Mouse (Mus musculus) hindbrain, postnatal 0 days (tissue): ENCODE data around the gene Fastkd1. TPM values are rescaled to one million over a fixed set of nuclear protein-coding genes. Genes with fewer than 3 reads are reported as not detected.
"Not testable (repeated sequence)": the region's sequence is repeated elsewhere in the genome, so short reads cannot be mapped to it uniquely, and the experiment has no call there.

Experiments
- ATAC-seq: fragments of 200-750 bp; cut with Nextera tagmentation; 2 replicates; pipeline ENCODE4 v1.8.0; 2017; ENCODE audit warnings: mild to moderate bottlenecking, moderate TSS enrichment, moderate library complexity
- DNase-seq: peaks from one replicate; pipeline ENCODE4 v3.0.0-alpha.2; 2015; ENCODE audit warnings: low spot score
- H3K27ac ChIP-seq: fragments of 300-500 bp; sonication (generic); 2 replicates; pipeline ENCODE4 v1.5.1; 2014; ENCODE audit warnings: mild to moderate bottlenecking
- H3K27me3 ChIP-seq: fragments of 300-500 bp; sonication (generic); 2 replicates; pipeline ENCODE4 v1.6.1; 2014; ENCODE audit warnings: low read length, mixed read lengths; ENCODE audit not compliant: insufficient read depth
- H3K36me3 ChIP-seq: fragments of 300-500 bp; sonication (generic); 2 replicates; pipeline ENCODE4 v1.6.1; 2014; ENCODE audit warnings: low read length, mixed read lengths; ENCODE audit not compliant: insufficient read depth
- H3K4me1 ChIP-seq: fragments of 300-500 bp; sonication (generic); 2 replicates; pipeline ENCODE4 v1.6.1; 2014; ENCODE audit warnings: antibody characterized with exemption, low read length, mixed read lengths; ENCODE audit not compliant: insufficient read depth
- H3K4me2 ChIP-seq: fragments of 300-500 bp; sonication (generic); 2 replicates; pipeline ENCODE4 v1.6.1; 2014; ENCODE audit warnings: low read depth, mild to moderate bottlenecking, low read length, moderate library complexity, mixed read lengths
- H3K4me3 ChIP-seq: fragments of 300-500 bp; sonication (generic); 2 replicates; pipeline ENCODE4 v1.5.1; 2014; ENCODE audit warnings: low read length
- H3K9ac ChIP-seq: fragments of 300-500 bp; sonication (generic); replicated peaks from 2 replicates; pipeline ENCODE4 v1.6.1; 2014; ENCODE audit warnings: mild to moderate bottlenecking, low read length, moderate library complexity, mixed read lengths
- H3K9me3 ChIP-seq: fragments of 300-500 bp; sonication (generic); 2 replicates; pipeline ENCODE4 v1.6.1; 2016; ENCODE audit warnings: low read length, mixed read lengths
- CTCF ChIP-seq: IDR thresholded peaks from 2 replicates; pipeline ENCODE4 v1.5.1; 2016; ENCODE audit warnings: antibody characterized with exemption, control low read depth, low read depth
- WGBS: fragments of 180-500 bp; shearing (Covaris S2); extraction: QIAGEN DNeasy Blood & Tissue Kit; methylation state at CpG from one replicate; pipeline ENCODE4 v1.1.7; 2014; 5-methylcytosine and 5-hydroxymethylcytosine counted together
- polyA plus RNA-seq: library from polyadenylated mRNA; unstranded; fragments of >200 nt; fragmentation: Nextera tagmentation; extraction: Ambion mirVana; gene quantifications from 2 replicates; pipeline ENCODE4 v1.2.1, GENCODE M21; 2015
- total RNA-seq: library from RNA; depleted of rRNA; stranded (reverse); fragments of >200 nt; gene quantifications from 2 replicates; pipeline ENCODE4 v1.2.3, GENCODE M21; 2014

The Fastkd1 gene
- total and polyA plus RNA-seq, 2 experiments from 2014 or later = 12.3 to 17.1 TPM

- H3K9ac ChIP-seq = no peak overlapping the region
- DNase-seq = no peak
These were observed 22.5 kb downstream of the Fastkd1 start for GRCm38 (mm10) chr2:69690843-69691242.

GRCm38 (mm10) chr2:69690214-69690613, 23.1 kb downstream of the Fastkd1 start:
- 97% methylated on average over 3 of the region's 3 CpGs for WGBS
- H3K4me1 ChIP-seq = no peaks in the 10 kb centered on the region

More at GRCm38 (mm10) chr2:69690843-69691242, 22.5 kb downstream of the Fastkd1 start:
- Histone ChIP-seq H3K27ac (no peak overlapping the region), H3K4me1 (no peaks in the 10 kb centered on the region), H3K9me3 (no peaks in the 10 kb centered on the region), H3K27me3 (no peaks in the 10 kb centered on the region), H3K4me2 (no peak overlapping the region), H3K36me3 (peaks cover 22% of the 10 kb centered on the region), H3K4me3 (no peak overlapping the region)
- WGBS = 94% methylated on average over 6 of the region's 6 CpGs
- no peak for ATAC-seq
- TF ChIP-seq CTCF = no peak

GRCm38 (mm10) chr2:69684488-69684887, 28.8 kb downstream of the Fastkd1 start:
- Histone ChIP-seq H3K27ac (no peak overlapping the region), H3K27me3 (no peaks in the 10 kb centered on the region), H3K9me3 (no peaks in the 10 kb centered on the region), H3K4me2 (no peak overlapping the region), H3K9ac (no peak overlapping the region), H3K4me3 (no peak overlapping the region), H3K4me1 (no peaks in the 10 kb centered on the region), H3K36me3 (peaks cover 4% of the 10 kb centered on the region; the same call in 1 of the 2 replicates)
- no peak for DNase-seq
- 94% methylated on average over 3 of the region's 3 CpGs for WGBS
- no peak for ATAC-seq
- TF ChIP-seq CTCF = no peak

More at GRCm38 (mm10) chr2:69690214-69690613, 23.1 kb downstream of the Fastkd1 start:
- no peak for TF ChIP-seq CTCF
- no peak overlapping the region for H3K4me2 ChIP-seq
- H3K36me3 ChIP-seq = peaks cover 22% of the 10 kb centered on the region
- no peak overlapping the region for H3K27ac ChIP-seq
- ATAC-seq (no peak), DNase-seq (no peak)
- no peaks in the 10 kb centered on the region for H3K9me3 ChIP-seq
- H3K27me3 ChIP-seq = no peaks in the 10 kb centered on the region
- no peak overlapping the region for H3K4me3 ChIP-seq
- H3K9ac ChIP-seq = no peak overlapping the region

- no peaks in the 10 kb centered on the region for H3K9me3 ChIP-seq
- peaks cover 4% of the 10 kb centered on the region; the same call in 1 of the 2 replicates for H3K36me3 ChIP-seq
- H3K27me3 ChIP-seq = no peaks in the 10 kb centered on the region
- H3K4me1 ChIP-seq = no peaks in the 10 kb centered on the region
- no peak overlapping the region for H3K4me3 ChIP-seq
- DNase-seq (peak; percentile 49), ATAC-seq (no peak)
- peak overlapping the region; percentile 30; the same call in 1 of the 2 replicates for H3K4me2 ChIP-seq
- WGBS = 19% methylated on average over 13 of the region's 13 CpGs
- TF ChIP-seq CTCF = no peak
- H3K9ac ChIP-seq = no peak overlapping the region
- no peak overlapping the region for H3K27ac ChIP-seq
These were observed 30.1 kb downstream of the Fastkd1 start for GRCm38 (mm10) chr2:69683036-69683805.

- Histone ChIP-seq H3K9me3 (no peaks in the 10 kb centered on the region), H3K27me3 (no peaks in the 10 kb centered on the region), H3K27ac (no peak overlapping the region), H3K4me1 (no peaks in the 10 kb centered on the region), H3K4me3 (no peak overlapping the region), H3K36me3 (no peaks in the 10 kb centered on the region), H3K4me2 (no peak overlapping the region), H3K9ac (no peak overlapping the region)
- DNase-seq = no peak
- 88% methylated on average over 4 of the region's 4 CpGs for WGBS
- no peak for TF ChIP-seq CTCF
- no peak for ATAC-seq
These were observed 31.4 kb downstream of the Fastkd1 start for GRCm38 (mm10) chr2:69681931-69682330.

GRCm38 (mm10) chr2:69679990-69680389, 33.3 kb downstream of the Fastkd1 start:
- DNase-seq (no peak), ATAC-seq (no peak)
- TF ChIP-seq CTCF = no peak
- 66% methylated on average over 6 of the region's 6 CpGs for WGBS
- Histone ChIP-seq H3K36me3 (no peaks in the 10 kb centered on the region), H3K9me3 (no peaks in the 10 kb centered on the region), H3K9ac (no peak overlapping the region), H3K4me3 (no peak overlapping the region), H3K27me3 (no peaks in the 10 kb centered on the region), H3K4me1 (no peaks in the 10 kb centered on the region), H3K27ac (no peak overlapping the region), H3K4me2 (no peak overlapping the region)

GRCm38 (mm10) chr2:69677215-69677614, 36.1 kb downstream of the Fastkd1 start:
- 95% methylated on average over 2 of the region's 2 CpGs for WGBS
- not testable (repeated sequence) for H3K9ac ChIP-seq, DNase-seq, H3K9me3 ChIP-seq, H3K27ac ChIP-seq, ATAC-seq, H3K4me1 ChIP-seq, H3K36me3 ChIP-seq, H3K4me3 ChIP-seq, H3K4me2 ChIP-seq, H3K27me3 ChIP-seq
